Comparison of ENCODE assay signal across 11 mouse cellular contexts in genomic region chr9:14846428-14846827, GRCm38 (mm10). TPM values are rescaled to one million over a fixed set of nuclear protein-coding genes. Genes with fewer than 3 reads are reported as not detected.
DNase-seq lines count a peak whose midpoint lies in the region; ATAC-seq lines count a peak whose summit lies in the region.
"Had no signal": no experiment of that assay in that cellular context is flagged by ENCODE, and none has a peak within 500 bp of the region (broad histone marks: within the 10 kb centered on the region; RNA-seq: fewer than 3 reads in every experiment).

No protein-coding gene starts in this region.

- no peak overlapping the region for H3K27ac ChIP-seq in liver, embryonic 12.5 days
- H3K27ac ChIP-seq: macrophage had no signal

- no peaks in the 10 kb centered on the region for H3K27me3 ChIP-seq in liver, embryonic 12.5 days (replicated peaks)

- no peaks in the 10 kb centered on the region for H3K4me1 ChIP-seq in liver, embryonic 12.5 days

- H3K9me3 ChIP-seq in liver, embryonic 12.5 days (replicated peaks): no peaks in the 10 kb centered on the region

- DNase-seq in liver (peak; percentile 28), ES-CJ7 (ENCODE audit: low read depth, low spot score) (peak; percentile 85)
- DNase-seq in c-Kit-positive CD71-positive TER-119-negative erythroid progenitor cells, embryonic 14.5 days (ENCODE audit: low read depth): peak; percentile 9
- DNase-seq in retina, embryonic 14.5 days (ENCODE audit: low spot score): peak; percentile 13
- DNase-seq in frontal cortex, postnatal 10 days (ENCODE audit: low spot score in 2 of 2): no peak
- no peak for DNase-seq in spleen, adult 18-20 months
- DNase-seq in layer of hippocampus, postnatal 25 days (ENCODE audit: extremely low spot score in 1 of 2, low spot score in 1 of 2): no peak

- no peaks in the 10 kb centered on the region for H3K36me3 ChIP-seq in liver, embryonic 12.5 days

- H3K4me3 ChIP-seq in liver, embryonic 12.5 days: no peak overlapping the region

- 33% methylated on average over 5 of the region's 5 CpGs for WGBS in liver, embryonic 12.5 days (ENCODE audit: insufficient replicate concordance)

- ATAC-seq in liver, embryonic 12.5 days: no peak

- no peak overlapping the region for H3K4me2 ChIP-seq in liver, embryonic 12.5 days

- H3K9ac ChIP-seq in liver, embryonic 12.5 days: no peak overlapping the region

RNA-seq across cellular contexts. Expression of gene Gpr83, which starts 13.6 kb away (rescaled TPM):
- 0.07 TPM in 1 of 2 replicates, not detected in the other for polyA plus RNA-seq in liver, embryonic 12.5 days (2016; fragmentation: Nextera tagmentation; extraction: Ambion mirVana)
- 10 to 100 TPM; 13.8 to 13.9 TPM for total RNA-seq in layer of hippocampus, postnatal 25 days (2021)
- total RNA-seq: gastrocnemius, adult 18-20 months had no signal

RNA-seq across cellular contexts. Expression of gene Izumo1r, which starts 57.3 kb away (rescaled TPM):
- polyA plus RNA-seq in liver, embryonic 12.5 days (2016; fragmentation: Nextera tagmentation; extraction: Ambion mirVana): not detected in 2 replicates
- not detected for total RNA-seq in layer of hippocampus, postnatal 25 days (2021)
- total RNA-seq: gastrocnemius, adult 18-20 months had no signal
- polyA plus RNA-seq: kidney, embryonic 16.5 days; macrophage had no signal

Comparison
In these comparisons a context has a peak if more than half of its experiments do, and no peak if none do; other contexts are left out.
1. DNase-seq: peak in liver (single experiment), ES-CJ7 (single experiment), c-Kit-positive CD71-positive TER-119-negative erythroid progenitor cells, embryonic 14.5 days (single experiment) and retina, embryonic 14.5 days (single experiment); none in frontal cortex, postnatal 10 days (0 of 2), spleen, adult 18-20 months (0 of 2) and layer of hippocampus, postnatal 25 days (0 of 2).